Mouse (Mus musculus): Measurements from ENCODE around the gene Nrg4.

- TF ChIP-seq CTCF (conservative IDR thresholded peaks at IDR 0.05; ENCODE audit: low read length): no peak
- TF ChIP-seq POU5F1 (IDR thresholded peaks at IDR 0.05; ENCODE audit: borderline replicate concordance, low read length): no peak
Observed at GRCm38 (mm10) chr9:55328151-55328918, 1.7 kb upstream of the Nrg4 start.

All from E14TG2a.4 (cell line).